Mouse (Mus musculus) erythroblast, embryonic 14.5 days (primary cell): ENCODE measurements around the gene Zgpat.

Experiments used
- GATA1 ChIP-seq: IDR thresholded peaks from 2 replicates; pipeline ENCODE4 v1.6.1; 2012; ENCODE audit warnings: low read length, inconsistent platforms, mixed read lengths
- TAL1 ChIP-seq: IDR thresholded peaks from 3 replicates; pipeline ENCODE4 v1.6.1; 2012; ENCODE audit warnings: low read length, inconsistent platforms, mixed read lengths

DNA sequence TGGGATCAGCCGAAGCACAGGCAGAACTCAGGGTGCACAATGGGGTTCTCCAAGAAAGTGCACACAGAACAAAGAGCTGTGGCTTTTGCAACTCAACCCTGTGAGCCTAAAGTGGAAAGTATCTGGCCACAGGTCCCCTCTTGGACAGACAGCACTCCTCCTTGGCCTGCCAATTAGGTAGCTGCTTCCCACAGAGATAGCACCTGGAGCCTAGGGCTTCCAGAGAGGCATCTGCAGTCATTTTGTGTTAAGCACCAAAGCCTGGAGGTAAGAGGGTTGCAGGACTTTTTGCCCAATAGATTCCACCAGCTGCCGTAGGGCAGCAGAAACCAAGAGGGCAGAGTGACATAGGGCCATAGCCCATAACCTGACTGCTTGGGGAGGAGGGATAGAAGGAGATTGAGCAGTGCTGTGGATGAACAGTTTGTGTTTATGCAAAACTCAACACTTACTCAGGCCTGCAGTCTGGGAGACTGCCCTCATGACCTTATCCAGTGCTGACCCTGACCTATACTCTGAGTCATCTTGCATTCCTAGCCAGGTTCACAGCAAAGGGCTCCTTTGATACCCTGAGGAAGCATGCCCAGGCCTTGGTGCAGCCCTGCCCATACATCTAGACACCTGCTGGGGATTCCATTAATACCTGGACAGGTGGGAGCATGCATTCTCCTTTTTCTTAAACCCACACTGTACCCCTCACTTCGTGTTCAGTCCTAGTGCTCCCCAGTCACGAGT, 25.6 kb downstream of the Zgpat start:
- TF ChIP-seq GATA1 = no peak
- no peak for TF ChIP-seq TAL1
